Mouse (Mus musculus) thymus, adult 2 months (tissue): ENCODE results near the gene Lamb3.

ENCODE experiments used
- CTCF ChIP-seq: fragments of 200-500 bp; IDR thresholded peaks from 2 replicates; pipeline ENCODE4 v1.5.1; 2012; ENCODE audit warnings: mild to moderate bottlenecking, control low read depth, low read length, moderate library complexity, borderline replicate concordance; ENCODE audit not compliant: control insufficient read depth, poor library complexity, insufficient read depth; ENCODE audit errors: extremely low read depth
- POLR2A ChIP-seq: fragments of 200-500 bp; IDR thresholded peaks from 2 replicates; pipeline ENCODE4 v1.6.1; 2012; ENCODE audit warnings: mild to moderate bottlenecking, low read length, control low read depth, moderate library complexity; ENCODE audit not compliant: control insufficient read depth, poor library complexity, insufficient read depth; ENCODE audit errors: extremely low read depth

- TF ChIP-seq CTCF (no peak), POLR2A (no peak)
Observed at GRCm38 (mm10) chr1:193346908-193347307, 139.4 kb downstream of the Lamb3 start.
